Mouse (Mus musculus) ES-CJ7 (cell line): ENCODE results near the gene Tinagl1.

ENCODE experiments used
- DNase-seq: peaks from one replicate; pipeline ENCODE4 v3.0.0; 2011; ENCODE audit warnings: low read depth, low spot score

Gene Tinagl1

GRCm38 (mm10) chr4:130175072-130175711 lies at the start of gene Tinagl1:
Gene Tinagl1, minus strand, starts transcription at chr4:130175122.
- peak; percentile 54 for DNase-seq

GRCm38 (mm10) chr4:130224071-130224470 lies 49.1 kb upstream of the Tinagl1 start:
- DNase-seq: no peak

- DNase-seq: no peak
Observed at GRCm38 (mm10) chr4:130222179-130222578, 47.3 kb upstream of the Tinagl1 start, which contains the start of gene Gm853. Gene Gm853, minus strand, starts transcription at chr4:130222401.

- DNase-seq: no peak
Observed at GRCm38 (mm10) chr4:130220176-130220575, 45.3 kb upstream of the Tinagl1 start.

DNA sequence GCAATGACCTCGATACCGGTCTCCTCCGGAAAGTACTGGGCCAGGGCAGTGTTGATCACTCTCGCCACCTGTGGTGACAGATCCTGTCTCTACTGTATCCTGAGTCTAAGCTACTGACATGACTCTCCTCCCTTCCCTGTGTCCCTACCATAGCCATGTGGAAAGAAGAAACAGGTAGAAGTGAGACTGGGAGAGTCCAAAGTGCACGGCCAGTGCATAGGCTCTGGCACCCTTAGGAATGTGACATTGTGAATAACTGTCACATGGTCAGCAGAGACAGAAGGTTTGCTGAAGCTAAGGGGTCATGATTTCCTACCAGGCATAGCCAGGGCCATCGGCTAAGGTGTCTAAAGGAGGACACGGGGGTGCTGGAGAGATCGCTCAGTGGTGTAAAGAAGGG lies 40.5 kb upstream of the Tinagl1 start:
- DNase-seq: no peak

GRCm38 (mm10) chr4:130213857-130214256 lies 38.9 kb upstream of the Tinagl1 start:
- DNase-seq: no peak

GRCm38 (mm10) chr4:130213197-130213596 lies 38.3 kb upstream of the Tinagl1 start:
- DNase-seq: no peak

- DNase-seq: no peak
Observed at GRCm38 (mm10) chr4:130212421-130212820, 37.5 kb upstream of the Tinagl1 start.

- no peak for DNase-seq
Observed at GRCm38 (mm10) chr4:130211870-130212269, 36.9 kb upstream of the Tinagl1 start.

- peak; percentile 88 for DNase-seq
Observed at GRCm38 (mm10) chr4:130198694-130199670, 24.1 kb upstream of the Tinagl1 start.

DNA sequence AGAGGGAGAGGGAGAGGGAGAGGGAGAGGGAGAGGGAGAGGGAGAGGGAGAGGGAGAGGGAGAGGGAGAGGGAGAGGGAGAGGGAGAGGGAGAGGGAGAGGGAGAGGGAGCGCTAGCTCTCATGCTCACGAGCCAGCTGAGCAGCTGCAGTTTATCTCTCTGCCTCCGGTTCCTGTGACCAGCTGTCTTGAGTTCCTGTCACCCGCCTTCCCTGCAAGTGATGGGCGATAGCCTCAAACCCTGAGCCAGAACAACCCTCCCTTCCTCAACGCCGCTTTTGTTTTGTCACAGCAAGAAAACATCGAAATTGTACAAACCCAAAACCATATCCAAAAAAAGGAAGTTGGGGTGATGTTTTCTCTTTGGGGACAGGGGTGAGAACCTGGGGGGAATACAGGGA lies 21.6 kb upstream of the Tinagl1 start:
- no peak for DNase-seq

- DNase-seq: peak; percentile 64
Observed at GRCm38 (mm10) chr4:130195924-130196323, 21.0 kb upstream of the Tinagl1 start.

DNA sequence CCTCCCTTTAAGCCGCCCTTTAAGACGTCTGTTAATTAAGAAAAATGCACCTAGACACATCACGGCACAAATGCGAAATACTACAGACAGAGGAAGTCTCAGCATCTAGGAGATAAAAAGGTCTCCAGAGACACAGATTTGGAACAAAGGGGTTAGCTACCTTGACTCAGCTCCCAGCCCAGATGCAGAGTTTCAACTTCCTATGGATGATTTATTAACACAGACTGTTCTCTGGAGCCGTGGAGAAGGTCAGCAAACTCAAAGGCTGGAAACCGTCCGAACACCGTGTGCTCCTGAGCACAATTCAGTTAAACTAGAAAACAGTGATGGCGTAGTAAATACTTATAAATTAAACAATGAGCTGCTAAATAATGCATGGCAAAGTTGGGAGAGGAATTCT lies 17.3 kb upstream of the Tinagl1 start:
- DNase-seq: no peak

DNA sequence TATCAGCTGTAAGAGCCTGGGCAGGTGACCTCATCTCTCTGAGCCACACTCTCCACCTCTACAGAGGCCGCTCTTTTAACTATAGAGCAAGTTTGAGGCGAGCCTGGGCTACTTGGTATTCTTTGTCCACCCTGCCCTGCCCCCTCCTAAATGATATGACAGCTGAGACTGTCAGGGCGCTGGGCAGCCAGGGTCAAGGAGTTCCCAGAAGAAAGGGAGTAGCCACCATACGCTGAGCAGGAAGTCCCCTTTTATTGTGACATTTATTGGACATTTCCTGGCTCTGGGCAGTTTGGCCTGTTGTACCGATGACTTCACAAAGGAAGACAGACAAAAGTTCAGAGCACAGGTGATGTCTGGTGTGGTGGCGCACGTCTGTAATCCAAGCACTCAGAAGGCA lies 14.7 kb upstream of the Tinagl1 start:
- no peak for DNase-seq

- DNase-seq: peak; percentile 86
Observed at GRCm38 (mm10) chr4:130188806-130189297, 13.9 kb upstream of the Tinagl1 start.

DNA sequence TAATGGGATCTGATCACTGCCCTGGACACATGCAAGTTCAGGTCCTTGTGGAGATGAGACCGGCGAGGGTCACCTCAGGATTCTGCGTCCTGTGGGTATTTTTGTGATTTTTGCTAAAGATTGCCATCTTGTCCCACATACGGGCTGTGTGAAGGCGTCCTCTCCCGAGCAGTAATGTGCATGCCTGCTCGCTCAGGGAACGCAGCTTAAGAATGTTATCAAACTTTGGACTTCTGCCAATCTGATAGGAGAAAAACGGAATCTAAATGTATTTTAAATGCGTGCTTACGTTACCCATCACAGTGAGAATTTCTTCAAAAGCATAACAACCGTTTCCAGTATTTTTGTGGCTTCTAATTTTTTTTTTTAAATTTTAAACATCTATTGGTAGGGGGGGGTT lies 12.0 kb upstream of the Tinagl1 start:
- DNase-seq: no peak

- no peak for DNase-seq
Observed at GRCm38 (mm10) chr4:130186450-130186849, 11.5 kb upstream of the Tinagl1 start.

DNA sequence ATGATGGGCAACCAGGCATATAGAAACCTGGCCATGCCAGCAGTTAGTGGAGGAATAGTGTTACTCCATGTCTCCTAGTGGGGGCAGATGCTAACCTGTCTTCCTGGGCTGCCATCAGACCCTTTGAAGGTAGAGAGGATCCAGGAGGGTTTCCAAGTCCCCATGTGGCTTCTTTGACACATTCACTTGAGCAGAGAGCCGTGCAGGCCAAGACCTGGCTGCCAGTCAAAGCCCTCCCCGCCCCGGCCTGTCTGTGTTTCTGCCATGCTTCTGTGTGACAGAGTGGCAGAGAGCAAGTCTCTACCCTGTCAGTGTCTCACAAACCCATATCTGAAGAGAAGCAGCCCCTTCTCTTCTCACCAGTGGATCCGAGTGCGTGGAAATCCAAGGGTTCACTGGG lies 9.0 kb upstream of the Tinagl1 start:
- no peak for DNase-seq

GRCm38 (mm10) chr4:130183023-130183422 lies 8.1 kb upstream of the Tinagl1 start:
- DNase-seq: peak; percentile 72

- DNase-seq: no peak
Observed at GRCm38 (mm10) chr4:130181886-130182285, 7.0 kb upstream of the Tinagl1 start.

DNA sequence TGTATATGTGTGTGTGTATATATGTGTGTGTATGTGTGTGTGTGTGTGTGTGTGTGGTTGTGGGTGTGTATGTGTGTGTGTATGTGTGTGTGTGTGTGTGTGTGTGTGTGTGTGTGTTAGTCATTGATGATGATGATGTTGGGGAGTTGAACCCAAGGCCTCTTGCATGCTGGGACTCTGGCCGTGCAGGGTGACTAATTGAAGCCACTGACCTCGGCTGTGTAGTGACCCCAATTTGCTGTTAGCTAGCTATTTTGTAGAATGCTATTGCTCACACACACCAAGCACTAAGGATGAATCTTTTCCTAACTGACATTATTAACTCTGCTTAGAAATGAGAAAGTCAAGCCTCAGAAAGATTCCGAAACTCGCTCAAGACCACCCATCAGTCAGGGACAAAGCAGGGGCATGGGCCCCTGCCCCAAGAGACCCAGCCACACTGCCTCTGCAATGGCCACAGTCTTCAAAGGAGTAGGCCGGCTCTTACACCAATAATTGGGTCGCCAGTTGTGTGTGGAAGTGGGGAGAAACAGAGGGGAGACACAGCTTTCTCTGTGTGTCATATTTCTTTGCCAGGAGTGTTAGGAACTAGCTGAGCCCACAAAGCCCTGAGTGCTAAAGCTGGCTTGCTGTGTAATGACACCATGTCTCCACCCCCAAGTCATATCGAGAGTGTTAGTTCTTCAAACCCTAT lies 6.1 kb upstream of the Tinagl1 start:
- no peak for DNase-seq

- no peak for DNase-seq
Observed at GRCm38 (mm10) chr4:130179876-130180275, 5.0 kb upstream of the Tinagl1 start.
